Mouse (Mus musculus) brain, embryonic 18.5 days (tissue): ENCODE data around the gene Zfyve9.
"Not testable (repeated sequence)": the region's sequence is repeated elsewhere in the genome, so short reads cannot be mapped to it uniquely, and the experiment has no call there.

Experiments used
- DNase-seq: peaks from one replicate; pipeline ENCODE4 v3.0.0-alpha.2; 2012; ENCODE audit warnings: low read depth, low spot score

Zfyve9 gene

GRCm38 (mm10) chr4:108721245-108721784, 59.3 kb downstream of the Zfyve9 start:
- DNase-seq, result no peak

- no peak for DNase-seq
These were observed 61.2 kb downstream of the Zfyve9 start, which contains the start of gene 3110021N24Rik for GRCm38 (mm10) chr4:108719349-108719748. 3110021N24Rik (plus strand) TSS chr4:108719649.

GRCm38 (mm10) chr4:108708209-108708608, 72.4 kb downstream of the Zfyve9 start:
- DNase-seq, result no peak

GRCm38 (mm10) chr4:108696934-108697333, 83.7 kb downstream of the Zfyve9 start:
- peak; percentile 12 for DNase-seq

- no peak for DNase-seq
These were observed 89.1 kb downstream of the Zfyve9 start for GRCm38 (mm10) chr4:108691469-108691868.

- no peak for DNase-seq
These were observed 90.1 kb downstream of the Zfyve9 start for GRCm38 (mm10) chr4:108690479-108690878.

GRCm38 (mm10) chr4:108687098-108687497, 93.5 kb downstream of the Zfyve9 start:
- DNase-seq, result not testable (repeated sequence)

- no peak for DNase-seq
These were observed 94.4 kb downstream of the Zfyve9 start for GRCm38 (mm10) chr4:108686156-108686555.

- no peak for DNase-seq
These were observed 116.2 kb downstream of the Zfyve9 start for GRCm38 (mm10) chr4:108664407-108664806.

- no peak for DNase-seq
These were observed 141.8 kb downstream of the Zfyve9 start for GRCm38 (mm10) chr4:108638752-108639151.

GRCm38 (mm10) chr4:108637721-108638120, 142.9 kb downstream of the Zfyve9 start:
- DNase-seq, result no peak

GRCm38 (mm10) chr4:108635101-108635500, 145.5 kb downstream of the Zfyve9 start:
- DNase-seq, result no peak

GRCm38 (mm10) chr4:108634696-108635095, 145.9 kb downstream of the Zfyve9 start:
- no peak for DNase-seq

GRCm38 (mm10) chr4:108633703-108634102, 146.9 kb downstream of the Zfyve9 start:
- no peak for DNase-seq

- DNase-seq, result no peak
These were observed 149.0 kb downstream of the Zfyve9 start for GRCm38 (mm10) chr4:108631616-108632015.

GRCm38 (mm10) chr4:108630096-108630495, 150.5 kb downstream of the Zfyve9 start:
- DNase-seq, result no peak

- DNase-seq, result no peak
These were observed 151.2 kb downstream of the Zfyve9 start for GRCm38 (mm10) chr4:108629363-108629880.

GRCm38 (mm10) chr4:108627066-108627465, 153.5 kb downstream of the Zfyve9 start:
- no peak for DNase-seq

- no peak for DNase-seq
These were observed 159.1 kb downstream of the Zfyve9 start for GRCm38 (mm10) chr4:108621504-108621903.

- no peak for DNase-seq
These were observed 160.1 kb downstream of the Zfyve9 start for GRCm38 (mm10) chr4:108620536-108620935.

GRCm38 (mm10) chr4:108619587-108620341, 160.8 kb downstream of the Zfyve9 start, which contains the start of gene Cc2d1b:
Cc2d1b (plus strand) TSS chr4:108619940.
- peak; percentile 85 for DNase-seq

GRCm38 (mm10) chr4:108619165-108619564, 161.4 kb downstream of the Zfyve9 start:
- no peak for DNase-seq

- DNase-seq, result no peak
These were observed 162.0 kb downstream of the Zfyve9 start for GRCm38 (mm10) chr4:108618586-108618985.
